Mouse (Mus musculus): ENCODE results near the gene Dtnbp1.

GRCm38 (mm10) chr13:45031748-45032147 lies 29.8 kb upstream of the Dtnbp1 start:
- TF ChIP-seq POLR2A (IDR thresholded peaks at IDR 0.05; ENCODE audit: borderline replicate concordance, extremely low read depth, insufficient read depth, insufficient read length, poor library complexity, severe bottlenecking) (no peak), CTCF (IDR thresholded peaks at IDR 0.05; ENCODE audit: borderline replicate concordance, extremely low read depth, insufficient read depth, insufficient read length) (no peak)

Measured in brain, embryonic 14.5 days (tissue).